18 mouse cellular contexts compared by ENCODE assay signal in the genomic region with DNA sequence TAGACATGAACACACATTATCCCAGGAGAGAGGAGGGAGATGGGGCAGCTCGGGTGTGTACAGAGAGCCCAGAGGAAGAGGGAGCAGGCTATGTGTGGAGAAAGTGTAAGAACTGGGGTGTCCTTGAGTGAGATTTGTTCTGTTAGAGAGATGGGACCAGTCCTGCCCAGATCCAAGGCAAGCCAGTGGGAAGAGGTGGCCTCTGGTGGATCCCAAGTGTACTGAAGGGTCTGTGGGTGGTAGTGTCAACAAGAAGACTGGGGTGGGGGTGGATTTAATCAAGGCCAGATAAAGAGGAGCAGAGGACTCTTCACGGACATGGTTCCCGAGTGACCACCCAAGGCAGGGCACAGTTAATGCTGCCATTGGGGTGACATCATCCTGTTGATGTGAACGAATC. TPM values are rescaled to one million over a fixed set of nuclear protein-coding genes. Genes with fewer than 3 reads are reported as not detected.
A peak's percentile ranks its signal among the peaks of the same experiment; 100 is the strongest.
DNase-seq lines count a peak whose midpoint lies in the region; ATAC-seq and TF ChIP-seq lines count a peak whose summit lies in the region.
"Had no signal": no experiment of that assay in that cellular context is flagged by ENCODE, and none has a peak within 500 bp of the region (broad histone marks: within the 10 kb centered on the region; RNA-seq: fewer than 3 reads in every experiment).

No protein-coding gene starts in this region.

- peaks cover 83% of the 10 kb centered on the region for H3K36me3 ChIP-seq in heart, embryonic 12.5 days
- peaks cover 63% of the 10 kb centered on the region for H3K36me3 ChIP-seq in kidney, embryonic 14.5 days (ENCODE audit: control insufficient read depth, insufficient read depth, low read length)
- H3K36me3 ChIP-seq in midbrain, postnatal 0 days (ENCODE audit: insufficient read depth, low read length) = peaks cover 49% of the 10 kb centered on the region
- H3K36me3 ChIP-seq in midbrain, embryonic 14.5 days (ENCODE audit: control insufficient read depth, insufficient read depth, low read length) = peaks cover 71% of the 10 kb centered on the region

- DNase-seq in heart, adult 9 months (ENCODE audit: low spot score in 2 of 2) = no peak
- DNase-seq in kidney, postnatal 10 days = no peak
- DNase-seq in midbrain, postnatal 0 days (ENCODE audit: low spot score) = no peak
- no peak for DNase-seq in midbrain, embryonic 14.5 days
- DNase-seq: B cell, adult 2 months; cerebellum, postnatal 14 days; embryo, embryonic 11 days; layer of hippocampus, adult 9-11 months; retina, postnatal 1 day; right cerebral cortex, postnatal 4 days; thymus, postnatal 36 days had no signal

- WGBS in heart, embryonic 12.5 days = 44% methylated on average over 4 of the region's 4 CpGs
- WGBS in kidney, embryonic 14.5 days = 79% methylated on average over 4 of the region's 4 CpGs
- 72% methylated on average over 4 of the region's 4 CpGs for WGBS in midbrain, postnatal 0 days
- 72% methylated on average over 4 of the region's 4 CpGs for WGBS in midbrain, embryonic 14.5 days

- no peak overlapping the region for H3K4me3 ChIP-seq in heart, embryonic 12.5 days
- H3K4me3 ChIP-seq in kidney, embryonic 14.5 days (ENCODE audit: low read length) = no peak overlapping the region
- no peak overlapping the region for H3K4me3 ChIP-seq in midbrain, postnatal 0 days (ENCODE audit: low read depth, low read length)
- no peak overlapping the region for H3K4me3 ChIP-seq in midbrain, embryonic 14.5 days (replicated peaks; ENCODE audit: low read depth, low read length)
- H3K4me3 ChIP-seq: embryonic facial prominence, embryonic 15.5 days; limb, embryonic 13.5 days; midbrain, embryonic 12.5 days had no signal

- TF ChIP-seq CTCF in midbrain, postnatal 0 days (IDR thresholded peaks at IDR 0.05) = 0 out of 2 replicates have a peak, but pooled peaks have one; percentile 18

- H3K4me1 ChIP-seq in heart, embryonic 12.5 days (replicated peaks) = peaks cover 58% of the 10 kb centered on the region
- peaks cover 4% of the 10 kb centered on the region; the same call in 1 of the 2 replicates for H3K4me1 ChIP-seq in kidney, embryonic 14.5 days (ENCODE audit: control insufficient read depth, insufficient read depth, low read length)
- H3K4me1 ChIP-seq in midbrain, postnatal 0 days (ENCODE audit: insufficient read depth, low read length) = no peaks in the 10 kb centered on the region
- H3K4me1 ChIP-seq in midbrain, embryonic 14.5 days (ENCODE audit: control insufficient read depth, insufficient read depth, low read length) = no peaks in the 10 kb centered on the region
- H3K4me1 ChIP-seq: midbrain, embryonic 12.5 days had no signal

- no peaks in the 10 kb centered on the region for H3K9me3 ChIP-seq in heart, embryonic 12.5 days (replicated peaks)
- no peaks in the 10 kb centered on the region for H3K9me3 ChIP-seq in kidney, embryonic 14.5 days (ENCODE audit: control insufficient read depth, low read length)
- H3K9me3 ChIP-seq in midbrain, postnatal 0 days (ENCODE audit: low read length) = no peaks in the 10 kb centered on the region
- no peaks in the 10 kb centered on the region for H3K9me3 ChIP-seq in midbrain, embryonic 14.5 days (ENCODE audit: control insufficient read depth, low read length)
- H3K9me3 ChIP-seq: embryonic facial prominence, embryonic 15.5 days; limb, embryonic 13.5 days; midbrain, embryonic 12.5 days had no signal

- ATAC-seq in heart, embryonic 12.5 days (ENCODE audit: insufficient number of reproducible peaks, low FRiP score) = no peak
- ATAC-seq in kidney, embryonic 14.5 days (ENCODE audit: low FRiP score, low TSS enrichment) = no peak
- ATAC-seq in midbrain, postnatal 0 days (ENCODE audit: low FRiP score) = no peak
- no peak for ATAC-seq in midbrain, embryonic 14.5 days (ENCODE audit: low FRiP score, low TSS enrichment)
- no peak for ATAC-seq in monocyte, adult 5-6 weeks (replicated peaks; ENCODE audit: insufficient number of reproducible peaks, low FRiP score, low TSS enrichment, poor library complexity, severe bottlenecking)

- H3K27ac ChIP-seq in heart, embryonic 12.5 days (ENCODE audit: poor library complexity, severe bottlenecking) = peak overlapping the region; percentile 65
- H3K27ac ChIP-seq in kidney, embryonic 14.5 days (ENCODE audit: low read depth, low read length) = 0 out of 2 replicates have a peak overlapping the region, but pooled peaks have one; percentile 74
- H3K27ac ChIP-seq in midbrain, postnatal 0 days (ENCODE audit: low read depth, low read length) = no peak overlapping the region
- H3K27ac ChIP-seq in midbrain, embryonic 14.5 days (replicated peaks; ENCODE audit: low read depth, low read length) = no peak overlapping the region
- H3K27ac ChIP-seq: limb, embryonic 13.5 days; liver, embryonic 14.5 days; midbrain, embryonic 12.5 days had no signal

- no peak overlapping the region for H3K9ac ChIP-seq in heart, embryonic 12.5 days
- no peak overlapping the region for H3K9ac ChIP-seq in kidney, embryonic 14.5 days (ENCODE audit: low read depth, low read length)
- no peak overlapping the region for H3K9ac ChIP-seq in midbrain, postnatal 0 days (replicated peaks; ENCODE audit: low read length, poor library complexity, severe bottlenecking)
- no peak overlapping the region for H3K9ac ChIP-seq in midbrain, embryonic 14.5 days (replicated peaks; ENCODE audit: low read length)
- H3K9ac ChIP-seq: embryonic facial prominence, embryonic 15.5 days; limb, embryonic 13.5 days; liver, embryonic 14.5 days; midbrain, embryonic 12.5 days had no signal

- H3K4me2 ChIP-seq in heart, embryonic 12.5 days = no peak overlapping the region
- H3K4me2 ChIP-seq in kidney, embryonic 14.5 days (replicated peaks; ENCODE audit: low read depth, low read length) = no peak overlapping the region
- H3K4me2 ChIP-seq in midbrain, postnatal 0 days (ENCODE audit: low read depth, low read length, poor library complexity, severe bottlenecking) = no peak overlapping the region
- H3K4me2 ChIP-seq in midbrain, embryonic 14.5 days (ENCODE audit: low read length) = no peak overlapping the region
- H3K4me2 ChIP-seq: embryonic facial prominence, embryonic 15.5 days; limb, embryonic 13.5 days; midbrain, embryonic 12.5 days had no signal

- no peaks in the 10 kb centered on the region for H3K27me3 ChIP-seq in heart, embryonic 12.5 days (replicated peaks)
- H3K27me3 ChIP-seq in kidney, embryonic 14.5 days (ENCODE audit: control insufficient read depth, insufficient read depth, low read length) = no peaks in the 10 kb centered on the region
- H3K27me3 ChIP-seq in midbrain, postnatal 0 days (ENCODE audit: insufficient read depth, low read length) = no peaks in the 10 kb centered on the region
- no peaks in the 10 kb centered on the region for H3K27me3 ChIP-seq in midbrain, embryonic 14.5 days (ENCODE audit: control insufficient read depth, insufficient read depth, low read length)
- H3K27me3 ChIP-seq: embryonic facial prominence, embryonic 15.5 days; limb, embryonic 13.5 days; midbrain, embryonic 12.5 days had no signal

RNA-seq across cellular contexts. Expression of a gene that starts 54.3 kb away (rescaled TPM):
- 30.5 and 33.1 TPM in 2 replicates for polyA plus RNA-seq in heart, embryonic 12.5 days (2016; fragmentation: Nextera tagmentation; extraction: Ambion mirVana)
- 16.8 and 23.6 TPM in 2 replicates for polyA plus RNA-seq in kidney, embryonic 14.5 days (2014; fragmentation: Nextera tagmentation; extraction: Ambion mirVana)
- 65.4 and 80.9 TPM in 2 replicates for total RNA-seq in midbrain, postnatal 0 days (2014; rRNA removed)
- polyA plus RNA-seq in midbrain, postnatal 0 days (2015; fragmentation: Nextera tagmentation; extraction: Ambion mirVana) = 43.5 and 43.8 TPM in 2 replicates
- polyA plus RNA-seq in midbrain, embryonic 14.5 days (2014; fragmentation: Nextera tagmentation; extraction: Ambion mirVana) = 64.6 and 81.8 TPM in 2 replicates
- 0.86 to 1.9 TPM (median 1.3 TPM) in 3 replicates for total RNA-seq in monocyte, adult 5-6 weeks (2017)

Comparison
In these comparisons a context has a peak if more than half of its experiments do, and no peak if none do; other contexts are left out.
1. H3K27ac ChIP-seq: peak in heart, embryonic 12.5 days (single experiment) and kidney, embryonic 14.5 days (single experiment); none in midbrain, postnatal 0 days (single experiment) and midbrain, embryonic 14.5 days (single experiment).